In genomic region chr7:24461376-24462051, GRCm38 (mm10) we compare ENCODE assay signal across 12 mouse cellular contexts. TPM values are rescaled to one million over a fixed set of nuclear protein-coding genes. Genes with fewer than 3 reads are reported as not detected.
DNase-seq lines count a peak whose midpoint lies in the region; ATAC-seq and TF ChIP-seq lines count a peak whose summit lies in the region.
"Had no signal": no experiment of that assay in that cellular context is flagged by ENCODE, and none has a peak within 500 bp of the region (broad histone marks: within the 10 kb centered on the region; RNA-seq: fewer than 3 reads in every experiment).

No protein-coding gene starts in this region.

- no peaks in the 10 kb centered on the region for H3K36me3 ChIP-seq in heart, embryonic 13.5 days
- H3K36me3 ChIP-seq in kidney, postnatal 0 days (ENCODE audit: insufficient read depth, low read length) = no peaks in the 10 kb centered on the region
- H3K36me3 ChIP-seq: G1E had no signal

- H3K4me3 ChIP-seq in heart, embryonic 13.5 days = no peak overlapping the region
- H3K4me3 ChIP-seq in kidney, postnatal 0 days (replicated peaks; ENCODE audit: low read depth, low read length) = no peak overlapping the region
- no peak overlapping the region for H3K4me3 ChIP-seq in cerebellum, adult 2 months (replicated peaks; ENCODE audit: insufficient read depth, low read depth, low read length)

- peaks cover 26% of the 10 kb centered on the region for H3K4me1 ChIP-seq in heart, embryonic 13.5 days
- H3K4me1 ChIP-seq in kidney, postnatal 0 days (replicated peaks; ENCODE audit: insufficient read depth, low read length) = 0 out of 2 replicates have a peak, but pooled peaks cover 11% of the 10 kb centered on the region
- no peaks in the 10 kb centered on the region for H3K4me1 ChIP-seq in cerebellum, adult 2 months (ENCODE audit: control insufficient read depth, insufficient read depth, low read length)

- TF ChIP-seq CTCF in kidney, postnatal 0 days (IDR thresholded peaks at IDR 0.05; ENCODE audit: low read depth) = no peak
- no peak for TF ChIP-seq CTCF in cerebellum, adult 2 months (IDR thresholded peaks at IDR 0.05; ENCODE audit: borderline replicate concordance, insufficient read depth, low read depth, low read length)

- ATAC-seq in heart, embryonic 13.5 days (ENCODE audit: extremely low read depth, insufficient number of reproducible peaks, low FRiP score, low TSS enrichment) = no peak
- ATAC-seq in common myeloid progenitor, adult 5-6 weeks (replicated peaks; ENCODE audit: low read depth, poor library complexity, severe bottlenecking) = peak; percentile 9; the same call in 1 of the 2 replicates
- peak; percentile 63 for ATAC-seq in kidney, postnatal 0 days (replicated peaks; ENCODE audit: low FRiP score, low read depth)
- ATAC-seq in megakaryocyte-erythroid progenitor cell, adult 5-6 weeks (replicated peaks; ENCODE audit: low FRiP score, low TSS enrichment, poor library complexity, severe bottlenecking) = no peak

- no peaks in the 10 kb centered on the region for H3K9me3 ChIP-seq in heart, embryonic 13.5 days
- no peaks in the 10 kb centered on the region for H3K9me3 ChIP-seq in kidney, postnatal 0 days (replicated peaks; ENCODE audit: low read length)
- H3K9me3 ChIP-seq: G1E had no signal

- peaks cover 38% of the 10 kb centered on the region for H3K27me3 ChIP-seq in heart, embryonic 13.5 days (replicated peaks)
- no peaks in the 10 kb centered on the region for H3K27me3 ChIP-seq in kidney, postnatal 0 days (ENCODE audit: insufficient read depth, low read length)
- H3K27me3 ChIP-seq in cerebellum, adult 2 months (ENCODE audit: control insufficient read depth, insufficient read depth, low read length) = no peaks in the 10 kb centered on the region

- H3K4me2 ChIP-seq in heart, embryonic 13.5 days = peak overlapping the region; percentile 60
- H3K4me2 ChIP-seq in kidney, postnatal 0 days (ENCODE audit: low read length) = no peak overlapping the region

- 43% methylated on average over 14 of the region's 14 CpGs for WGBS in heart, embryonic 13.5 days
- 30% methylated on average over 14 of the region's 14 CpGs for WGBS in kidney, postnatal 0 days
- WGBS in cerebellum, adult 2 months = 51% methylated on average over 14 of the region's 14 CpGs

- DNase-seq in heart, postnatal 36 days = no peak
- peak; percentile 62 for DNase-seq in kidney, postnatal 0 days (ENCODE audit: low spot score)
- peak; percentile 52 for DNase-seq in naive thymus-derived CD4-positive, alpha-beta T cell, adult 2 months (ENCODE audit: low read depth)
- DNase-seq in cerebellum, adult 2 months = no peak
- DNase-seq in urinary bladder, postnatal 25 days (ENCODE audit: low spot score) = no peak
- DNase-seq: gastrocnemius, postnatal 14 days; thymus, adult 18-20 months had no signal

- no peak overlapping the region for H3K27ac ChIP-seq in heart, embryonic 13.5 days (replicated peaks)
- H3K27ac ChIP-seq in kidney, postnatal 0 days = peak overlapping the region; percentile 83
- no peak overlapping the region for H3K27ac ChIP-seq in cerebellum, adult 2 months (ENCODE audit: insufficient read depth, low read length)

- intact Hi-C loops in heart, postnatal 36 days (cut with DNase I) = no loop called here

- no peak overlapping the region for H3K9ac ChIP-seq in heart, embryonic 13.5 days
- no peak overlapping the region for H3K9ac ChIP-seq in kidney, postnatal 0 days (ENCODE audit: low read depth, low read length)

- no peak for TF ChIP-seq POLR2A in cerebellum, adult 2 months (IDR thresholded peaks at IDR 0.05; ENCODE audit: borderline replicate concordance, insufficient read depth, low read length)

RNA-seq across cellular contexts. Expression of gene Plaur, which starts 0.8 kb away (rescaled TPM):
- 8.3 and 9.8 TPM in 2 replicates for polyA plus RNA-seq in heart, embryonic 13.5 days (2015; fragmentation: Nextera tagmentation; extraction: Ambion mirVana)
- 1 to 10 TPM; 1.9 to 3.3 TPM for total RNA-seq in heart, postnatal 36 days (2021)
- total RNA-seq in common myeloid progenitor, adult 5-6 weeks (2017) = 3.6 and 10.2 TPM in 2 replicates
- 11.5 and 15.9 TPM in 2 replicates for polyA plus RNA-seq in kidney, postnatal 0 days (2015; fragmentation: Nextera tagmentation; extraction: Ambion mirVana)
- 2.3 and 5.4 TPM in 2 replicates for total RNA-seq in megakaryocyte-erythroid progenitor cell, adult 5-6 weeks (2014; fragmentation: Nextera tagmentation)
- 2.2 and 2.5 TPM in 2 replicates for total RNA-seq in megakaryocyte-erythroid progenitor cell, adult 5-6 weeks (2017)
- polyA plus RNA-seq in cerebellum, adult 2 months (2012; rRNA removed) = 0.79 and 0.97 TPM in 2 replicates

RNA-seq across cellular contexts. Expression of gene Irgc1, which starts 9.4 kb away (rescaled TPM):
- not detected in 2 replicates for polyA plus RNA-seq in heart, embryonic 13.5 days (2015; fragmentation: Nextera tagmentation; extraction: Ambion mirVana)
- total RNA-seq in heart, postnatal 36 days (2021) = not detected
- total RNA-seq in common myeloid progenitor, adult 5-6 weeks (2017) = not detected in 2 replicates
- polyA plus RNA-seq in kidney, postnatal 0 days (2015; fragmentation: Nextera tagmentation; extraction: Ambion mirVana) = not detected in 2 replicates
- not detected in 2 replicates for total RNA-seq in megakaryocyte-erythroid progenitor cell, adult 5-6 weeks (2014; fragmentation: Nextera tagmentation)
- total RNA-seq in megakaryocyte-erythroid progenitor cell, adult 5-6 weeks (2017) = not detected in 2 replicates
- not detected in 2 replicates for polyA plus RNA-seq in cerebellum, adult 2 months (2012; rRNA removed)
- polyA plus RNA-seq: limb, embryonic 11.5 days had no signal

RNA-seq across cellular contexts. Expression of gene Cadm4, which starts 20.3 kb away (rescaled TPM):
- polyA plus RNA-seq in heart, embryonic 13.5 days (2015; fragmentation: Nextera tagmentation; extraction: Ambion mirVana) = 0.60 and 0.80 TPM in 2 replicates
- total RNA-seq in heart, postnatal 36 days (2021) = 10 to 100 TPM; 13.1 to 13.6 TPM
- total RNA-seq in common myeloid progenitor, adult 5-6 weeks (2017) = not detected in 2 replicates
- 7.1 and 8.2 TPM in 2 replicates for polyA plus RNA-seq in kidney, postnatal 0 days (2015; fragmentation: Nextera tagmentation; extraction: Ambion mirVana)
- 0.27 TPM in 1 of 2 replicates, not detected in the other for total RNA-seq in megakaryocyte-erythroid progenitor cell, adult 5-6 weeks (2014; fragmentation: Nextera tagmentation)
- total RNA-seq in megakaryocyte-erythroid progenitor cell, adult 5-6 weeks (2017) = not detected in 2 replicates
- 285 and 312 TPM in 2 replicates for polyA plus RNA-seq in cerebellum, adult 2 months (2012; rRNA removed)
- total RNA-seq: G1E had no signal

RNA-seq across cellular contexts. Expression of gene Zfp428, which starts 45.3 kb away (rescaled TPM):
- polyA plus RNA-seq in heart, embryonic 13.5 days (2015; fragmentation: Nextera tagmentation; extraction: Ambion mirVana) = 32.9 and 36.7 TPM in 2 replicates
- total RNA-seq in heart, postnatal 36 days (2021) = 10 to 100 TPM; 11.5 to 13.8 TPM
- 7.0 and 9.0 TPM in 2 replicates for total RNA-seq in common myeloid progenitor, adult 5-6 weeks (2017)
- 40.2 and 41.4 TPM in 2 replicates for polyA plus RNA-seq in kidney, postnatal 0 days (2015; fragmentation: Nextera tagmentation; extraction: Ambion mirVana)
- 3.5 and 4.0 TPM in 2 replicates for total RNA-seq in megakaryocyte-erythroid progenitor cell, adult 5-6 weeks (2014; fragmentation: Nextera tagmentation)
- 3.1 and 9.7 TPM in 2 replicates for total RNA-seq in megakaryocyte-erythroid progenitor cell, adult 5-6 weeks (2017)
- polyA plus RNA-seq in cerebellum, adult 2 months (2012; rRNA removed) = 68.5 and 68.6 TPM in 2 replicates

RNA-seq across cellular contexts. Expression of gene AC161166.1, which starts 50.7 kb away (rescaled TPM):
- 0.17 and 0.18 TPM in 2 replicates for polyA plus RNA-seq in heart, embryonic 13.5 days (2015; fragmentation: Nextera tagmentation; extraction: Ambion mirVana)
- not detected for total RNA-seq in heart, postnatal 36 days (2021)
- total RNA-seq in common myeloid progenitor, adult 5-6 weeks (2017) = not detected in 2 replicates
- polyA plus RNA-seq in kidney, postnatal 0 days (2015; fragmentation: Nextera tagmentation; extraction: Ambion mirVana) = 0.06 and 0.12 TPM in 2 replicates
- total RNA-seq in megakaryocyte-erythroid progenitor cell, adult 5-6 weeks (2014; fragmentation: Nextera tagmentation) = not detected in 2 replicates
- not detected in 2 replicates for total RNA-seq in megakaryocyte-erythroid progenitor cell, adult 5-6 weeks (2017)
- not detected in 2 replicates for polyA plus RNA-seq in cerebellum, adult 2 months (2012; rRNA removed)
- total RNA-seq: gastrocnemius, postnatal 14 days had no signal
- polyA plus RNA-seq: G1E had no signal

Comparison
In these comparisons a context has a peak if more than half of its experiments do, and no peak if none do; other contexts are left out.
1. ATAC-seq: peak in common myeloid progenitor, adult 5-6 weeks (single experiment) and kidney, postnatal 0 days (single experiment); none in heart, embryonic 13.5 days (single experiment) and megakaryocyte-erythroid progenitor cell, adult 5-6 weeks (single experiment).
2. DNase-seq: peak in kidney, postnatal 0 days (single experiment) and naive thymus-derived CD4-positive, alpha-beta T cell, adult 2 months (single experiment); none in heart, postnatal 36 days (0 of 2), cerebellum, adult 2 months (0 of 2) and urinary bladder, postnatal 25 days (single experiment).
3. RNA of gene Cadm4, which starts 20.3 kb away (total RNA-seq): 13.1 to 13.6 TPM in heart, postnatal 36 days; not detected in common myeloid progenitor, adult 5-6 weeks and 0.27 TPM in megakaryocyte-erythroid progenitor cell, adult 5-6 weeks; every median in the first group is over 10 times any median in the second.